In the genomic region with DNA sequence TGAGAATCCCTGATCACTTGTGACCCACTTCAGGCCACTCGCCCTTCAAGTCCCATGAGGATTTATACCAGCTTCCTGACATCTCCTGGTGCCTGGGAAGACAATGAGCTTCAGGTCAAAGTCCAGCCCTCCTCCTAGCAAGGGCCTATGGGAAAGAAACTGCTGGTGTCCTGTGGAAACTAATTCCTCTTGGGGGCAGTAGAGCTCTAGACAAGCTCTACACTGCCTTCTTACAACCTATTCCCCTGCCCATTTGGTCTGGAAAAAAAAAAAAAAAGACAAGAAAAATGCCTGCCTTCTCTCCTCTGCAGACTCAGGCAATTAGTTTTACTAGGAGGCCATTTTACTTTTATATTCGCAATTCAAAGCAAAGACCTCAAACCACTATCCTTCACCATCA, we compare ENCODE assay signal across 11 mouse cellular contexts.
DNase-seq lines count a peak whose midpoint lies in the region; ATAC-seq lines count a peak whose summit lies in the region.
"Had no signal": no experiment of that assay in that cellular context is flagged by ENCODE, and none has a peak within 500 bp of the region (broad histone marks: within the 10 kb centered on the region; RNA-seq: fewer than 3 reads in every experiment).

No protein-coding gene starts in this region.

- no peaks in the 10 kb centered on the region for H3K27me3 ChIP-seq in lung, embryonic 16.5 days (ENCODE audit: control insufficient read depth, insufficient read depth, low read depth, low read length)
- H3K27me3 ChIP-seq: embryonic facial prominence, embryonic 13.5 days; limb, embryonic 13.5 days; neural tube, embryonic 13.5 days had no signal

- H3K9me3 ChIP-seq in lung, embryonic 16.5 days (ENCODE audit: control insufficient read depth, low read length) = no peaks in the 10 kb centered on the region
- H3K9me3 ChIP-seq: embryonic facial prominence, embryonic 13.5 days; limb, embryonic 13.5 days; neural tube, embryonic 13.5 days had no signal

- no peak overlapping the region for H3K4me2 ChIP-seq in lung, embryonic 16.5 days (ENCODE audit: low read depth, low read length)
- H3K4me2 ChIP-seq: embryonic facial prominence, embryonic 13.5 days; limb, embryonic 13.5 days; neural tube, embryonic 13.5 days had no signal

- no peak overlapping the region for H3K4me3 ChIP-seq in lung, embryonic 16.5 days (ENCODE audit: low read length)
- H3K4me3 ChIP-seq: embryonic facial prominence, embryonic 13.5 days; limb, embryonic 13.5 days; neural tube, embryonic 13.5 days had no signal

- H3K4me1 ChIP-seq in lung, embryonic 16.5 days (replicated peaks; ENCODE audit: control insufficient read depth, insufficient read depth, low read length) = no peaks in the 10 kb centered on the region
- H3K4me1 ChIP-seq: embryonic facial prominence, embryonic 13.5 days; limb, embryonic 13.5 days; neural tube, embryonic 13.5 days had no signal

- DNase-seq in gastrocnemius, postnatal 14 days = peak; percentile 22
- no peak for DNase-seq in gastrocnemius, postnatal 10 days
- DNase-seq in lung, postnatal 10 days = no peak
- peak; percentile 59 for DNase-seq in adipocyte (ENCODE audit: low spot score)
- DNase-seq in ovary, postnatal 14 days (ENCODE audit: low spot score) = peak; percentile 60
- DNase-seq in urinary bladder, adult 2 months (ENCODE audit: low spot score) = no peak
- no peak for DNase-seq in liver

- peak; percentile 41; the same call in 1 of the 2 replicates for ATAC-seq in lung, embryonic 16.5 days (ENCODE audit: low read depth)

- WGBS in lung, embryonic 16.5 days = 47% methylated on average over 2 of the region's 2 CpGs

- no peaks in the 10 kb centered on the region for H3K36me3 ChIP-seq in lung, embryonic 16.5 days (ENCODE audit: control insufficient read depth, insufficient read depth, low read length)
- H3K36me3 ChIP-seq: embryonic facial prominence, embryonic 13.5 days; neural tube, embryonic 13.5 days had no signal

- no peak overlapping the region for H3K9ac ChIP-seq in lung, embryonic 16.5 days (ENCODE audit: low read length)
- H3K9ac ChIP-seq: embryonic facial prominence, embryonic 13.5 days; limb, embryonic 13.5 days; neural tube, embryonic 13.5 days had no signal

- H3K27ac ChIP-seq in lung, embryonic 16.5 days (ENCODE audit: low read length) = no peak overlapping the region
- H3K27ac ChIP-seq: embryonic facial prominence, embryonic 13.5 days; limb, embryonic 13.5 days; neural tube, embryonic 13.5 days had no signal

- intact Hi-C loops in gastrocnemius, postnatal 14 days (cut with DNase I; ENCODE audit: low total_unique reads) = no loop called here

Comparison
In these comparisons a context has a peak if more than half of its experiments do, and no peak if none do; other contexts are left out.
1. DNase-seq: peak in gastrocnemius, postnatal 14 days (single experiment), adipocyte (single experiment) and ovary, postnatal 14 days (single experiment); none in gastrocnemius, postnatal 10 days (single experiment), lung, postnatal 10 days (single experiment), urinary bladder, adult 2 months (single experiment) and liver (single experiment).